Mouse (Mus musculus) left cerebral cortex, postnatal 14 days (tissue): ENCODE measurements around the gene Pfkp. TPM values are rescaled to one million over a fixed set of nuclear protein-coding genes. Genes with fewer than 3 reads are reported as not detected.

Experiments used
- DNase-seq, 2 experiments: peaks; one replicate each; pipeline ENCODE4 v3.0.0; 2021 to 2022; ENCODE audit warnings: low spot score in 2 of 2, mixed read lengths in 1 of 2
- intact Hi-C: fragments of 180-260 bp; cut with DNase I; formaldehyde crosslinking; loops from one replicate; pipeline ENCODE4 v1.15.1; 2025
- total RNA-seq, 2 experiments: library from RNA; stranded (reverse); gene quantifications; 2 replicates each; pipeline ENCODE4 v1.2.3; 2021

Pfkp gene
- total RNA-seq, 2 experiments from 2014 or later = 260 to 273 TPM

- intact Hi-C loops = loop anchor here (5.0 to 10.0 kb wide), 2 partner anchors 668 to 1870 kb away; partner anchors contain the start of gene Klf6
- DNase-seq = no peak
Observed at GRCm38 (mm10) chr13:6532683-6533082, 115.9 kb downstream of the Pfkp start.

Other genes with a start within 250 kb of the Pfkp start
- 10 to 100 TPM; 59.9 to 66.8 TPM for gene Pitrm1, start 100.6 kb downstream of the Pfkp start, total RNA-seq